Mouse (Mus musculus) neural tube, embryonic 13.5 days (tissue): ENCODE measurements around the gene Tpsb2. TPM values are rescaled to one million over a fixed set of nuclear protein-coding genes. Genes with fewer than 3 reads are reported as not detected.

Source experiments
- ATAC-seq: fragments of 200-750 bp; cut with Nextera tagmentation; 2 replicates; pipeline ENCODE4 v1.8.0; 2017; ENCODE audit warnings: low read depth, mild to moderate bottlenecking, moderate TSS enrichment, moderate library complexity
- H3K27ac ChIP-seq: fragments of 300-500 bp; sonication (generic); replicated peaks from 2 replicates; pipeline ENCODE4 v1.5.1; 2015; ENCODE audit warnings: moderate library complexity, mild to moderate bottlenecking, inconsistent platforms
- H3K27me3 ChIP-seq: fragments of 300-500 bp; sonication (generic); 2 replicates; pipeline ENCODE4 v1.6.1; 2015; ENCODE audit warnings: mild to moderate bottlenecking, inconsistent platforms
- H3K36me3 ChIP-seq: fragments of 300-500 bp; sonication (generic); 2 replicates; pipeline ENCODE4 v1.6.1; 2015; ENCODE audit warnings: mild to moderate bottlenecking, inconsistent platforms
- H3K4me1 ChIP-seq: fragments of 300-500 bp; sonication (generic); replicated peaks from 2 replicates; pipeline ENCODE4 v1.6.1; 2015; ENCODE audit warnings: inconsistent platforms
- H3K4me2 ChIP-seq: fragments of 300-500 bp; sonication (generic); 2 replicates; pipeline ENCODE4 v1.6.1; 2015; ENCODE audit warnings: inconsistent platforms, mild to moderate bottlenecking, moderate library complexity
- H3K4me3 ChIP-seq: fragments of 300-500 bp; sonication (generic); 2 replicates; pipeline ENCODE4 v1.5.1; 2015; ENCODE audit warnings: mild to moderate bottlenecking, inconsistent platforms
- H3K9ac ChIP-seq: fragments of 300-500 bp; sonication (generic); 2 replicates; pipeline ENCODE4 v1.6.1; 2015; ENCODE audit warnings: moderate library complexity, mild to moderate bottlenecking, inconsistent platforms
- H3K9me3 ChIP-seq: fragments of 300-500 bp; sonication (generic); 2 replicates; pipeline ENCODE4 v1.6.1; 2016; ENCODE audit warnings: inconsistent platforms
- WGBS: fragments of 180-500 bp; shearing (Covaris S2); methylation state at CpG from one replicate; pipeline ENCODE4 v1.1.7; 2015; 5-methylcytosine and 5-hydroxymethylcytosine counted together
- polyA plus RNA-seq: library from polyadenylated mRNA; unstranded; fragments of >200 nt; fragmentation: Nextera tagmentation; extraction: Ambion mirVana; gene quantifications from 2 replicates; pipeline ENCODE4 v1.2.1, GENCODE M21; 2015

Tpsb2 gene
- polyA plus RNA-seq, 1 experiment from 2014 or later = not detected

DNA sequence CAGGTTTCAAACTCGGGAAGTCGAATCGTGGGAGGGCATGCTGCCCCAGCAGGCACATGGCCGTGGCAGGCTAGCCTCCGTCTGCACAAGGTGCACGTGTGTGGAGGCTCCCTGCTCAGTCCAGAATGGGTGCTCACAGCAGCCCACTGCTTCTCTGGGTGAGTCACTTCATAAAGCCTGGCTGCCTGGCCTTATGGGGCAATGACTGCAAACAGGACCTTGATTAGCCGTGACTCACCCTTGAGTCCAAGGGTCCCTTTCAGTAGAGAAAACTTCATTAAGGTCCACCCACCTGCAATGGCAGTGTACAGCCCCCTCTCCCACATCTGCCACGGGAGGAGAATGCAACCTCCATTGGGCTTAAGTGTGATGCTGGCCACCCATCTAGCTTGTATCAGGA is 6.4 kb downstream of the Tpsb2 start:
- Histone ChIP-seq H3K4me1 (no peaks in the 10 kb centered on the region), H3K9me3 (no peaks in the 10 kb centered on the region), H3K27ac (no peak overlapping the region), H3K27me3 (no peaks in the 10 kb centered on the region), H3K9ac (no peak overlapping the region), H3K4me2 (no peak overlapping the region), H3K4me3 (no peak overlapping the region), H3K36me3 (peaks cover 33% of the 10 kb centered on the region)
- WGBS = 75% methylated on average over 8 of the region's 8 CpGs
- no peak for ATAC-seq

- H3K4me1 ChIP-seq = no peaks in the 10 kb centered on the region
- 52% methylated on average over 9 of the region's 9 CpGs for WGBS
- peaks cover 39% of the 10 kb centered on the region for H3K36me3 ChIP-seq
- ATAC-seq = no peak
- no peak overlapping the region for H3K9ac ChIP-seq
- H3K4me2 ChIP-seq = no peak overlapping the region
- H3K27me3 ChIP-seq = no peaks in the 10 kb centered on the region
- H3K27ac ChIP-seq = no peak overlapping the region
- no peaks in the 10 kb centered on the region for H3K9me3 ChIP-seq
- no peak overlapping the region for H3K4me3 ChIP-seq
Observed at GRCm38 (mm10) chr17:25374011-25374410, 7.9 kb downstream of the Tpsb2 start.

GRCm38 (mm10) chr17:25394526-25394925 is 28.4 kb downstream of the Tpsb2 start:
- Histone ChIP-seq H3K4me1 (peaks cover 17% of the 10 kb centered on the region), H3K36me3 (peaks cover 41% of the 10 kb centered on the region), H3K9me3 (no peaks in the 10 kb centered on the region), H3K4me2 (no peak overlapping the region), H3K27ac (no peak overlapping the region), H3K9ac (no peak overlapping the region), H3K4me3 (no peak overlapping the region), H3K27me3 (peaks cover 3% of the 10 kb centered on the region)
- no peak for ATAC-seq
- 88% methylated on average over 4 of the region's 4 CpGs for WGBS

GRCm38 (mm10) chr17:25397804-25398519 is 31.9 kb downstream of the Tpsb2 start:
- Histone ChIP-seq H3K4me2 (no peak overlapping the region), H3K27me3 (peaks cover 29% of the 10 kb centered on the region), H3K4me3 (no peak overlapping the region), H3K9me3 (no peaks in the 10 kb centered on the region), H3K9ac (no peak overlapping the region), H3K36me3 (peaks cover 8% of the 10 kb centered on the region), H3K4me1 (peaks cover 32% of the 10 kb centered on the region), H3K27ac (peak overlapping the region; percentile 69)
- peak; percentile 62 for ATAC-seq
- WGBS = 28% methylated on average over 14 of the region's 14 CpGs

DNA sequence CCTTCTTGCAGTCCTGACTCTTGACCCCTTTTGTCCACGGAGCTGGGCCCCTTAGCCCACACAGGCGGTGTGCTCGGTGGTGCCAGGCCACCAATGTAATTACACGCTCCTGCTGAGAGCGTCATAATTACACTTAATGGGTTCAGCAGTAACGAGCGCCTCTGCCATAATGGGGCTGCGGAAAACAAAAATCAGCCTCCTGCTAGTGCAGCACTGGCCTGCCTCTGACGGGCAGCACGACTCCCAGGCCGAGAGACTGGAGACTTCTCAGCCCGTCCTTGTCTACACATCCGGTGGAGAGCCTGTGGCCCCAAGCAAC is 32.4 kb downstream of the Tpsb2 start:
- 11% methylated on average over 13 of the region's 13 CpGs for WGBS
- Histone ChIP-seq H3K4me2 (no peak overlapping the region), H3K9me3 (no peaks in the 10 kb centered on the region), H3K27me3 (peaks cover 34% of the 10 kb centered on the region), H3K27ac (peak overlapping the region; percentile 69), H3K36me3 (peaks cover 3% of the 10 kb centered on the region), H3K9ac (peak overlapping the region; percentile 54), H3K4me3 (no peak overlapping the region), H3K4me1 (peaks cover 32% of the 10 kb centered on the region)
- peak; percentile 29 for ATAC-seq

- 12% methylated on average over 7 of the region's 7 CpGs for WGBS
- no peak overlapping the region for H3K4me2 ChIP-seq
- no peak for ATAC-seq
- H3K27ac ChIP-seq = no peak overlapping the region
- no peak overlapping the region for H3K4me3 ChIP-seq
- no peak overlapping the region for H3K9ac ChIP-seq
- no peaks in the 10 kb centered on the region for H3K36me3 ChIP-seq
- H3K9me3 ChIP-seq = no peaks in the 10 kb centered on the region
- peaks cover 52% of the 10 kb centered on the region for H3K4me1 ChIP-seq
- H3K27me3 ChIP-seq = peaks cover 35% of the 10 kb centered on the region
Observed at GRCm38 (mm10) chr17:25400443-25400842, 34.3 kb downstream of the Tpsb2 start.

DNA sequence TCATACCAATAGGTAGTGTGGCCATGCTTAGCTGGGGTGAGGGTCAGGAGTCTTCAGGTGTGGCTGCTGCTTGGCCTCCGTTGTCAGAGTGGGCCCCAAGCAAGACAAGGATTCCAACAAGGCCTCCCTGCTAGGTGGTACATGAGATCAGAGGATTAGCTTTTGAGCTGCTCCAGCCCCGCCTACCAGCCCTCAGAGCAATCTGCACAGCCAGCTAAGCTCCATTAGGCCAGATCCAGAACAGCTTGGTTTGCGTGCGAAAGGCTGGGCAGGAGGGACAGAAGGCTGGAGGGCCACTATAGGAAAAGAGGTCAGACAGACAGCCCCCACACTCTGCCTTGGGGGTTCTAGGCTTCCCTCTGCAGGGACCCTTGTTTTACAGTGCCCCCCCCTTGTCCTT is 35.4 kb downstream of the Tpsb2 start:
- Histone ChIP-seq H3K27me3 (peaks cover 35% of the 10 kb centered on the region), H3K4me2 (no peak overlapping the region), H3K4me3 (no peak overlapping the region), H3K9me3 (no peaks in the 10 kb centered on the region), H3K27ac (no peak overlapping the region), H3K9ac (no peak overlapping the region), H3K36me3 (no peaks in the 10 kb centered on the region), H3K4me1 (peaks cover 62% of the 10 kb centered on the region)
- WGBS = 45% methylated on average over 4 of the region's 4 CpGs
- no peak for ATAC-seq

DNA sequence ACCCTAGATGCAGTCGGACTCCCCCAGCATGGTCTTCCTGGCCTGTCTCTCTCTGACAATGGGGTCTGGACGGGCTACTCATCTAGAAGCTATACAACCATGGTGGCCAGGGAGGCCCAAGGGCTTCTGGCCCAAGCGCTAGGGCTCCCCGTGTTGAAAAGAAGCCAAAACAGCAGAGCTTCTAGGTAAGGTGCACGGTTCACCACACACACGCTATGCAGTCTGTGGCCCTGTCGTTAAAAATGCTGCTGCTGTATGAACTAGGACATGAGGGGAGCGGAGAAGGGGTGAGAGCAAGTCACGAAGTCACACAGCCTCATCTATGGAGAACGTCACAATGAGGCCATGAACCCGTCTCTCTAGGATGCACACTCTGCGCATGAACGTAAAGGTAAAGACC is 36.1 kb downstream of the Tpsb2 start:
- 86% methylated on average over 13 of the region's 13 CpGs for WGBS
- no peak for ATAC-seq
- H3K4me1 ChIP-seq = peaks cover 70% of the 10 kb centered on the region

DNA sequence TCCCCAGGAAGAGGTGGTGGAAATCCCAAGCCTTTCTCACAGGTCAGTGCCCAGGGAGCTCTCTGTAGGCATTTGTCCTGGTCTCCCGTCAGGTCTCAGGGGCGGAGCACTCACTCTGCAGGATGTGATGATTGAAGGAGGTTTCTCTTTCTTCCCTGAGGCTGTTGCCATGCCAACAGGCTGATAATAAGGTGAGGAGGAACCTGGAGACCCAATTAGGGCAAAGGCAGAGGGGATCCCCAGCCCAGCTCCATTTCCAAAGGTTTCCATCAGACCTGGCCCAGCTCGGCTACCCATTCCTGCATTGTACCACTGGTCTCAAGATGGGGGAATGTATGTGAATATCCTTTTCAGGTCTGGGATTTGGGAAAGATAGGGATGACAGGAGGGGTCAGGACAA is 38.1 kb downstream of the Tpsb2 start:
- Histone ChIP-seq H3K9me3 (no peaks in the 10 kb centered on the region), H3K4me3 (no peak overlapping the region), H3K4me1 (peaks cover 68% of the 10 kb centered on the region), H3K36me3 (no peaks in the 10 kb centered on the region), H3K4me2 (no peak overlapping the region), H3K9ac (peak overlapping the region; percentile 43; the same call in 1 of the 2 replicates), H3K27me3 (peaks cover 35% of the 10 kb centered on the region), H3K27ac (peak overlapping the region; percentile 72; the same call in 1 of the 2 replicates)
- WGBS = 33% methylated on average over 3 of the region's 3 CpGs
- ATAC-seq = no peak

More for the DNA sequence above, 36.1 kb downstream of the Tpsb2 start:
- H3K4me3 ChIP-seq = no peak overlapping the region
- peaks cover 35% of the 10 kb centered on the region for H3K27me3 ChIP-seq
- H3K9me3 ChIP-seq = no peaks in the 10 kb centered on the region
- no peak overlapping the region for H3K9ac ChIP-seq
- H3K27ac ChIP-seq = no peak overlapping the region
- no peaks in the 10 kb centered on the region for H3K36me3 ChIP-seq
- H3K4me2 ChIP-seq = no peak overlapping the region

DNA sequence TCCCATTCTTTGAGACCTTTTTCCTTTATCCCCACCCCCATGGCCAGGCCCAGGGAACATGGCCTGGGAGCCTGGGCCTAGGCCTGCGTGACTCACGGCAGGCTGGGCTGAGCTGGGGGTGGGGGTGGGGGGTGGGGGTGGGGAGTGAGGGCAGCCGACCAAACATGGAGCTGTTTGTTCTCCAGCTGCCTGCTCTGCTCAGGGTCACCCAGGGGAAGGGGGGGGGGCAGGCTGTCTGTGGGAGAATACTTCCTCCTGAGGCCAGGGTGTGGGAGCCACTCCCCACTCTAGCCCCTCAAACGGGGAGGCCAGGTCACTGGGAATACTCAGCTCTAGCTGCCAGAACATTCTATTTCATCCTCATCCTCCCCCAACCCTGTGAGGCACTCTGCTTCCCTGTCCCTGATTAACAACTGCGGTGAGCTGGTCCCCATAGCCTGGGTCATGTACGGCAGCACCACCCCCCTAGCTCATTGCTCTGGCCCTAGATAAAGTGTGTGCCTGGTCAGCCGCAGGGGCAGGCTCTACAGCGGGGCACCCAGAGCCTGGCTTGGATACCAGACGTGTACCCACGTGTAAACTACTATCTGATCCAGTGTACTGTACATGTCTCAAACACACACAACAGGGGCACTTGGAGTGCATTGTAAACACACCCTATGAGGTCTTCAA is 39.3 kb downstream of the Tpsb2 start:
- Histone ChIP-seq H3K4me2 (0 out of 2 replicates have a peak overlapping the region, but pooled peaks have one; percentile 4), H3K36me3 (no peaks in the 10 kb centered on the region), H3K27ac (peak overlapping the region; percentile 72), H3K9ac (peak overlapping the region; percentile 43), H3K27me3 (peaks cover 26% of the 10 kb centered on the region), H3K4me1 (peaks cover 68% of the 10 kb centered on the region), H3K9me3 (no peaks in the 10 kb centered on the region), H3K4me3 (no peak overlapping the region)
- WGBS = 13% methylated on average over 10 of the region's 10 CpGs
- ATAC-seq = peak; percentile 24; the same call in 1 of the 2 replicates

GRCm38 (mm10) chr17:25406011-25406441 is 39.9 kb downstream of the Tpsb2 start:
- Histone ChIP-seq H3K4me1 (peaks cover 73% of the 10 kb centered on the region), H3K36me3 (no peaks in the 10 kb centered on the region), H3K4me2 (0 out of 2 replicates have a peak overlapping the region, but pooled peaks have one; percentile 4), H3K9ac (0 out of 2 replicates have a peak overlapping the region, but pooled peaks have one; percentile 43), H3K27me3 (peaks cover 22% of the 10 kb centered on the region), H3K4me3 (no peak overlapping the region), H3K27ac (peak overlapping the region; percentile 72), H3K9me3 (no peaks in the 10 kb centered on the region)
- 13% methylated on average over 6 of the region's 6 CpGs for WGBS
- peak; percentile 25; the same call in 1 of the 2 replicates for ATAC-seq

GRCm38 (mm10) chr17:25407352-25407751 is 41.2 kb downstream of the Tpsb2 start:
- 67% methylated on average over 4 of the region's 4 CpGs for WGBS
- Histone ChIP-seq H3K27ac (peak overlapping the region; percentile 72), H3K9ac (no peak overlapping the region)

More at GRCm38 (mm10) chr17:25407352-25407751, 41.2 kb downstream of the Tpsb2 start:
- ATAC-seq = no peak
- Histone ChIP-seq H3K9me3 (no peaks in the 10 kb centered on the region), H3K27me3 (peaks cover 11% of the 10 kb centered on the region), H3K4me1 (peaks cover 74% of the 10 kb centered on the region), H3K36me3 (no peaks in the 10 kb centered on the region), H3K4me3 (no peak overlapping the region), H3K4me2 (no peak overlapping the region)
